In genomic region chr9:63949393-63949792, GRCm38 (mm10) we compare ENCODE assay signal across 20 mouse cellular contexts.
A peak's percentile ranks its signal among the peaks of the same experiment; 100 is the strongest.
DNase-seq lines count a peak whose midpoint lies in the region; ATAC-seq and TF ChIP-seq lines count a peak whose summit lies in the region.
"Had no signal": no experiment of that assay in that cellular context is flagged by ENCODE, and none has a peak within 500 bp of the region (broad histone marks: within the 10 kb centered on the region; RNA-seq: fewer than 3 reads in every experiment).

No protein-coding gene starts in this region.

- no peak overlapping the region for H3K9ac ChIP-seq in heart, embryonic 12.5 days
- no peak overlapping the region for H3K9ac ChIP-seq in kidney, embryonic 15.5 days
- H3K9ac ChIP-seq in lung, postnatal 0 days (replicated peaks; ENCODE audit: low read depth), result no peak overlapping the region
- H3K9ac ChIP-seq: hindbrain, embryonic 14.5 days; limb, embryonic 13.5 days; liver, embryonic 13.5 days had no signal

- H3K4me2 ChIP-seq in heart, embryonic 12.5 days, result no peak overlapping the region
- H3K4me2 ChIP-seq in kidney, embryonic 15.5 days, result no peak overlapping the region
- H3K4me2 ChIP-seq in lung, postnatal 0 days (replicated peaks; ENCODE audit: low read depth, low read length), result no peak overlapping the region
- H3K4me2 ChIP-seq: hindbrain, embryonic 14.5 days; limb, embryonic 13.5 days; liver, embryonic 13.5 days had no signal

- no peaks in the 10 kb centered on the region for H3K27me3 ChIP-seq in heart, embryonic 12.5 days (replicated peaks)
- H3K27me3 ChIP-seq in kidney, embryonic 15.5 days, result no peaks in the 10 kb centered on the region
- no peaks in the 10 kb centered on the region for H3K27me3 ChIP-seq in lung, postnatal 0 days (replicated peaks; ENCODE audit: insufficient read depth, low read length)
- H3K27me3 ChIP-seq: limb, embryonic 13.5 days; liver, embryonic 13.5 days had no signal

- ATAC-seq in heart, embryonic 12.5 days (ENCODE audit: insufficient number of reproducible peaks, low FRiP score), result no peak
- ATAC-seq in kidney, embryonic 15.5 days (replicated peaks; ENCODE audit: low FRiP score), result no peak
- peak; percentile 25; the same call in 1 of the 2 replicates for ATAC-seq in lung, postnatal 0 days
- ATAC-seq: midbrain, embryonic 16.5 days had no signal

- H3K4me3 ChIP-seq in heart, embryonic 12.5 days, result no peak overlapping the region
- H3K4me3 ChIP-seq in kidney, embryonic 15.5 days (replicated peaks), result no peak overlapping the region
- H3K4me3 ChIP-seq in lung, postnatal 0 days (ENCODE audit: low read depth, low read length), result no peak overlapping the region
- H3K4me3 ChIP-seq: gastrocnemius, adult 2 months; limb, embryonic 13.5 days; liver, embryonic 13.5 days had no signal

- no peak for TF ChIP-seq EP300 in lung, postnatal 0 days (IDR thresholded peaks at IDR 0.05)

- H3K9me3 ChIP-seq in heart, embryonic 12.5 days (replicated peaks), result no peaks in the 10 kb centered on the region
- no peaks in the 10 kb centered on the region for H3K9me3 ChIP-seq in kidney, embryonic 15.5 days (replicated peaks)
- no peaks in the 10 kb centered on the region for H3K9me3 ChIP-seq in lung, postnatal 0 days (ENCODE audit: low read length)
- H3K9me3 ChIP-seq: limb, embryonic 13.5 days; liver, embryonic 13.5 days had no signal

- peaks cover 32% of the 10 kb centered on the region for H3K36me3 ChIP-seq in heart, embryonic 12.5 days
- H3K36me3 ChIP-seq in kidney, embryonic 15.5 days, result peaks cover 30% of the 10 kb centered on the region
- peaks cover 5% of the 10 kb centered on the region; the same call in 1 of the 2 replicates for H3K36me3 ChIP-seq in lung, postnatal 0 days (ENCODE audit: insufficient read depth, low read length)

- 55% methylated on average over 4 of the region's 4 CpGs for WGBS in heart, embryonic 12.5 days
- 57% methylated on average over 4 of the region's 4 CpGs for WGBS in kidney, embryonic 15.5 days
- WGBS in lung, postnatal 0 days, result 46% methylated on average over 4 of the region's 4 CpGs

- H3K27ac ChIP-seq in heart, embryonic 12.5 days (ENCODE audit: poor library complexity, severe bottlenecking), result peak overlapping the region; percentile 68; the same call in 1 of the 2 replicates
- H3K27ac ChIP-seq in kidney, embryonic 15.5 days, result peak overlapping the region; percentile 11
- no peak overlapping the region for H3K27ac ChIP-seq in lung, postnatal 0 days (ENCODE audit: low read length)
- H3K27ac ChIP-seq: gastrocnemius, adult 2 months; hindbrain, embryonic 14.5 days; liver, embryonic 13.5 days had no signal

- intact Hi-C loops in heart, postnatal 36 days (cut with DNase I), result no loop called here

- peaks cover 77% of the 10 kb centered on the region for H3K4me1 ChIP-seq in heart, embryonic 12.5 days (replicated peaks)
- peaks cover 25% of the 10 kb centered on the region for H3K4me1 ChIP-seq in kidney, embryonic 15.5 days
- peaks cover 12% of the 10 kb centered on the region; the same call in 1 of the 2 replicates for H3K4me1 ChIP-seq in lung, postnatal 0 days (ENCODE audit: insufficient read depth, low read depth, low read length)
- H3K4me1 ChIP-seq: liver, embryonic 13.5 days had no signal

- no peak for DNase-seq in heart, postnatal 36 days
- DNase-seq in kidney, postnatal 36 days, result no peak
- DNase-seq in lung, postnatal 0 days (ENCODE audit: low spot score), result no peak
- DNase-seq in lung, postnatal 25 days (ENCODE audit: low spot score), result no peak
- no peak for DNase-seq in adrenal gland, postnatal 4 days (ENCODE audit: low spot score in 2 of 2)
- DNase-seq: adrenal gland, postnatal 36 days; cerebellum, adult 18-20 months; cerebellum, postnatal 25 days; embryo, embryonic 11 days; gastrocnemius, adult 2 months; kidney, adult 18-20 months; liver, embryonic 13.5 days; lung, postnatal 4 days; right cerebral cortex, postnatal 14 days; thymus, postnatal 14 days had no signal

- no peak for TF ChIP-seq CTCF in lung, postnatal 0 days (IDR thresholded peaks at IDR 0.05)
